Mouse (Mus musculus): Measurements from ENCODE around the gene Dtx4. TPM values are rescaled to one million over a fixed set of nuclear protein-coding genes. Genes with fewer than 3 reads are reported as not detected.

Gene Dtx4
- polyA plus RNA-seq, 3 experiments from 2014 or later: 0.96 to 13.7 (median 11.0) TPM

DNA sequence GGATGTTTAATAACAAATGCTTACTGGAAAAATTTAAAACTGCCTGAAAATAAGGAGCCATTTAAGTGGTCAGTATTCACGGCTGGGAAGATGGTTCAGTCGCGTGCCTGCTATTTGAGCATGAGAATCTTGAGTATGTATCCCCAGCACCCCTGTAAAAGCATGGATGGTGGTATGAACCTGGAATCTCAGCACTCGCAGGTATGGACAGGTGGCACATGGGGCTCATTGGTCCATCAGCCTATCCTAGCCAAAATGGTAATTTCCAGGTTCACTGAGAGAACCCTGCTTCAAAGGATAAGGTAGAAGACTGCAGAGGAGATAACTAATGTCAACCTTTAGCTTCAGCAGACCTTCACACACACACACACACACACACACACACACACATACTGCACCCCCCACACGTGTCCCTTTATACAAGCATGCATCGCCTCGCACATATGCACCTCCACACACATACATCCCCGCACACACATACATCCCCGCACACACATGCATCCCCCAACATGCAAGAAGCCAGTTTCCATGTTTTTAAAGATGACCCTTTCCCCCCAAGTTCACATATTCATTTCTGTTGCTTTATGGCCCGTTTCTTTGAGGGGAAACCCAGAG lies 35.6 kb downstream of the Dtx4 start:
- no peak for ATAC-seq

GRCm38 (mm10) chr19:12464674-12465073 lies 36.6 kb downstream of the Dtx4 start:
- ATAC-seq: no peak

GRCm38 (mm10) chr19:12464127-12464526 lies 37.1 kb downstream of the Dtx4 start:
- ATAC-seq: no peak

DNA sequence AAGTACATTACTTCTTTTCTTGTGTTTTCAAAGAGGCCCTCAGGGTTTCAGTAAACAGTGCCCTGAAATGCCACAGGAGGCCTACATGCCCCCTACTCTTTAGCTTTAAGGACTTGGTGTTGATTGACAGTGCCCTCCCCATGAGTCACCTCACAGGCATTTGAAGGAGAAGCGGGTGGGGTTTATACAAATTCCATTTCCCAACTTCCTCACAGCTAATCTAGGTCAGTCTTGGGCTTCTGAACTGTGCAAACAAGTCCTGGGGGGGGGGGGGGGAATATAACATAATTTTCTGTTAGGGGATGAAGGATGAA lies 37.6 kb downstream of the Dtx4 start:
- ATAC-seq: no peak

- ATAC-seq: no peak
These were observed 38.2 kb downstream of the Dtx4 start for GRCm38 (mm10) chr19:12462851-12463721.

DNA sequence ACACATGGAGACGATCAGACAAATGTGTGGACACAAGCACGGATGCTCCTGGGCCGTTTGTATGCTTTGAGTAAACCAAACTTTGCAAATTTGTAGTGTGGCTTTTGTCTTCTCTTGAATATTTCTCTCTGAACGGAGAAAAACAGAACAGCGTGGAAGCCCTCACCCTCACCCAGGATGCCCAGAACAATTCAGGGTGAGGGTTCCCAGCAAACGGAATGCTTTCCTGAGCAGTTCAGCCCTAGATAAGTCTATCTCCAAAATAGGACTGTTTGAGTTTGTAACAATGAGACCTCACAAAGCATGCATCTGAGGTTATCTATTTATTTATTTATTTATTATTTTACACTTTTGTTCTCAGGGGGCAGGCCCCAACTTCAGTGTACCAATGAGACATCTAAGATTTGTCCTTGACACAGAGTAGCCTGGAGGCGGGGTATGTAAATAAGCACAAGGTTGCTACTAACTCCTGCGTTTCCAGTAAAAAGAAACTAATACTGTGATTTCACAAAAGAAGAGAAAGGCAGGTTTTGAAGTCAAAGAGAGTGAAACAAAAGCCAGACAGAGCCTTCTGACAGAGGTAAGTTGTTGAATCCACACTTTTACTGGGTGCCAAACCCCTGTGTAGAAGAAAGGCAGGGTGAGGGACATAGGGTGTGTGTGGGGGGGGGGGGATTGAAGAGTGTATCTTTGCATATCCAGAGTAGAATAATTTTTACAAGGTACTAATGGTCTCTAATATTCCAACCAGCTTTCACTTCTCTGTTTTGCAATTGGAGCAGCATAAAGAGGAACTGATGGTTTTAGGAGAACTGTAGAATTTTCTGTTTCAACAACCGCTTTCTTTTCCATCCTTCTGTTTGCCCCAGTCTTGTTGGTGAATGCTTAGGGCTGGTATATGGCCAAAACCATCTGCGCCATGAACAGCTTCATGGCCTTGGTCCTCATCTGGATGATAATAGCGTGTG lies 40.7 kb downstream of the Dtx4 start, which contains the start of gene Mpeg1:
Gene Mpeg1, plus strand, starts transcription at position 498 of the 968 bp plus-strand sequence.
- no peak for ATAC-seq

GRCm38 (mm10) chr19:12459516-12459915 lies 41.7 kb downstream of the Dtx4 start:
- no peak for ATAC-seq

DNA sequence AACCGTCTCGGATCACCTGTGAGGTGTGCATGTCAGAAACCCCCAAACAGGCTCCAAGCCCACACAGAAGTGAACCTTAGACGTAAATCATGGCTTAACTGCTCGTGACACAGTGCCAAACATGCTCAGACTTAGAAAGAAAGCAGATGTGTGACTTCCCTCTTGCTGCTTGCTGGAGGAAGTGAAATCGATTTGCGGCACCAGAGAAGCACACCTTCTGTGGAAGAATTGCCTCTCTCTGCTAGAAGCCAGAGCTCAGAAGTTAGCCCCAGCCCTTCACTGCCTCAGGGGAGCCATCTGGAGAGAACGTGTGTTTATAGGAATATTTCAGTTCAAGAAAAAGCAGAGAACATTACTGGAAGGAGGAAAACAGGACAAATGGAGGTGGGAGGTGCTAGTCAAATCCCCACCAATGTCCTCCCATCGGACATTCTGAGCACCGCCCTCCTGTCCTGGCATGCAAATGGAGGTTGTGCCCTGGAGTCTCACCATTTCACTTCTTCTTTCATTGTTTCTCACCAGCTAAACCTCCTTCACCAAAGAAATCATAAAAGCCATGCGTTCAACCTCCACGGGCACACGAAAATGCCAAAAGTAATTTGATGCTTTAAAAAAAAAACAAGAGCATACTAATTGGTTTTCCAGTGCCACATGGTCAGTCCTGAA lies 43.7 kb downstream of the Dtx4 start:
- no peak for ATAC-seq

- ATAC-seq: no peak
These were observed 56.2 kb downstream of the Dtx4 start for GRCm38 (mm10) chr19:12445014-12445413.

DNA sequence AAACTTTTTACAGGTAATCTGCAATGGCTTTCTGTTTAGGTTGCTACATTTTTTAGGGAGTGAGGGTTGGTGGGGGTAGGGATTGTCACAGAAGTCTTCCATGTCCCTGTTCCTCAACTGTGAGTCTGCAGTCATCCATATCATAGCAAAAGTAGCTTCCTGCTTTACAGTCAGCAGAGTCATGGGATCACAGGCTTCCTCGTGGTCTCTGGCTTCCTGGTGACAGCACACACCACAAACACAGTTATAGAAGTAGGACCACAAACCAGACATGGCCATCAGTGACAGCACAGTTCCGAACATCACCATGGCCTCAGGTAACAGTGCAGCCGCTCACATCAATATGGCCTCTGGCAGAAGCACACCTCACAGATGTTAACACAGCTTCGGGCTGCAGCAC lies 58.7 kb downstream of the Dtx4 start:
- ATAC-seq: no peak

DNA sequence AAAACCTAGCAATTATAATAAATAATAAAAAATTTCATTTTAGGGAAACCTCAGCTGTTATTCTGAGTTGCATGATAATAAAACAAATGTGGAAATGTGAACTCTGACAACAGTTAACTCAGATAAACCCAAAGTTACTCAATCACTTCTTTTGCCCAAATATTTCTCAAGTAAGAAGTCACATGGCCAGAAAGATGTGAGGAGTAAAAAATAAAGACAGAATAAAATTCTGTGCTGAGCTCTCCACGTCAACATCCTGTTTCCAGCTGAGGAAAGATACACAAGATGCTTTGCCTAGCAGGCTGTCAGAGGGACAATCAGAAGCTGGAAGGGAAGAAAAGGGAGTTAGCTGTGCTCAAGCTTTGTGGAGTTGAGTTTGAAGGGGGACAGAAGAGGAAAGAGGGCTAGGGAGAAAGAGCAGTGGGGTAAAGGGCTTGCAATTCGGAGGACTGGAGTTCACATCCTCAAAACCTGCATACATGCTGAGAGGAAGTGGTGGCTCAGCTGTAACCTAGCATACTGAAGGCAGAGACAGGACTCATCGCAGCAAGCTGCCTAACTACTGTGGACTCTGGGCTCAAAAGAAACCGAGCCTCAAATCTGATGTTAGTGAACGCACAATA lies 61.0 kb downstream of the Dtx4 start:
- ATAC-seq: no peak

DNA sequence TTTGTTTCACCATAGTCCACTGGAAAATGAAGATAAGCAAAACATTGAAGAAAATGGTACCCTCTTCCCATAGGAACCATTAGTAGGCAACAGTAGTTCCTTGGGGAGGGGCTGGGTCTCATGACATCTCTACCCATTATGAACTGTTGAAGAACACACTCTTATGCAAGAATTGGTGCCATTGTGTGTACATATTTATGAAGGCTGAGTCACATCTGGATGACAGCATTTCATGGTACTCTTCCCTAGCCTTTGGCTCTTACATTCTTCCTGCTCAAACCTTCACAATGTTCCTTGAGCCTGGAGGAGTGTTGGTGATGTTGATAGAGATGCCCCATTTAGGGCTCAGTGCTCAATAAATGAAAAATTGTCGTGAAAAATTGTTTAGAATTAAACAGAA lies 61.7 kb downstream of the Dtx4 start:
- ATAC-seq: no peak

- no peak for ATAC-seq
These were observed 65.3 kb downstream of the Dtx4 start for GRCm38 (mm10) chr19:12435750-12436524.

DNA sequence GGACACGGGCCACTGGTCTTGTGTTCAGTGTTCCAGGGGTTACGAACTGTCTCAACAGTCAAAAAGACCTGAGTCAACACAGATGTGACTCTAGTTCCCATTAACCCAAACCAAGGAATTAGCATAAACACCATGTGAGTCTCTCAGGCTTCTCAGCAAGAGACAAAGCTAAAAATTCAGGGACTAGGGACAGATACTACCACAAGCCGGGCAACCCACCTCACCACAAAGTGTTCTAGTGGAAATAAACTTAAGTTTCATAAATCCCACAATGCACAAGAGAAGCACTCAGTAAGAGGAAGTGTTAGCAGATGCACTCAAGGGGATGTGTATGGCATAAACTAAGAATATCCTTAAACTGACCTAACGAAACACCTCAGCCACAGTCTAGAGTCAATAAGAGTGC lies 66.2 kb downstream of the Dtx4 start:
- ATAC-seq: no peak

GRCm38 (mm10) chr19:12433033-12433432 lies 68.2 kb downstream of the Dtx4 start:
- peak; percentile 63 for ATAC-seq

GRCm38 (mm10) chr19:12427605-12428004 lies 73.6 kb downstream of the Dtx4 start, which contains the start of gene Pfpl:
TSS of gene Pfpl (plus strand) at chr19:12427905.
- ATAC-seq: no peak

DNA sequence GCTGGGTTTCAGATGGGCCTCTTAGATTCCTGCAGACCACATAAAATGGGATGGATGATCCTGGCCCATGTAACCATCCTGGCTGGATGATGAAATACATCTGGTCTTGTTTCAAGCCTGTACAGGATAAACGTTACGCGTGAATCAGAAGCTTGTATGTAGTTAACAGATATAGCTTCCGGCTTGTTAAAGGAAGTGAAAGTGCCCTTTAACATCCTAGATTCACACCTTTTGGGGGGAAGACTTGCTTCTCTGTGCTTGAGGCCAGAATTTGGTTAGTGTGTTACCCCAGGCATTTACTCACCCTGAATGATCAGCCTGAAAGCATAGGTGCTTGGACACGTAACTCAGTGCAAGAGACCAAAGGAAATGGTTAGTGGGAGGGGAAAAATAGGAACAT lies 74.2 kb downstream of the Dtx4 start:
- ATAC-seq: no peak

DNA sequence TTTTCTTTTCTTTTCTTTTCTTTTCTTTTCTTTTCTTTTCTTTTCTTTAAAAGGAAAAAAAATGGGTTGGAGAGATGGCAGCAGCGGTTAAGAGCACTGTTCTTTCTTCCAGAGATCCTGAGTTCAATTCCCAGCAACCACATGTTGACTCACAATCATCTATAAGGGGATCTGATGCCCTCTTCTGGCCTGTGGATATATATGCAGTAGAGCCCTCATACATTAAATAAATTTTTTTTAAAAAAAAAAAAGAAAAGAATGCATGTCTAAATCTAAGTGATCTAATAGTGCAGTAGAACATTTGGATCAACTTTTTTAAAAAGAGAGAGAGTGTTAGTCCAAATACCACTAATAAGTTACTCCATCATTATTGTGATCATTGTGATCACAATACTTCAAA lies 79.6 kb downstream of the Dtx4 start:
- no peak for ATAC-seq

GRCm38 (mm10) chr19:12420555-12420954 lies 80.7 kb downstream of the Dtx4 start:
- no peak for ATAC-seq

DNA sequence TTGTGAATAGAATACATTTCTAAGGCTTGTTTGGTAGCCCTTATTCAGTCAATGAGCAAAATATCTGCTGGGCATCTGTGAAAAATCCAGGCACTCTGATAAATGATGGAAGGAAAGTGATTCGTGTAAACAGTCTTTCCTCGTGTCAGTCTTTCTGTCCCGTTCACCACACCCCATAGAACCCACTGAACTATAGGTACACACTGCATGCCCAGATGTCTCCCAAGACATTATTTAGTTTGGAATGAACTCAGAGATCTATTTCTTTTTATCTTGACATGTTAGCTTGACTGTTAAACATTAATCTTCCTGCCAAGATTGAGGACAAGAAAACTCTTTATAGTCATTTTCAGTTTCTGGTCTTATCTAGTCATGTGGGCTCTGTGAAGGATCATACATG lies 82.9 kb downstream of the Dtx4 start:
- no peak for ATAC-seq

- no peak for ATAC-seq
These were observed 83.9 kb downstream of the Dtx4 start, which contains the start of gene Olfr1441 for GRCm38 (mm10) chr19:12417361-12417760. TSS of gene Olfr1441 (plus strand) at chr19:12417433.
